Mouse (Mus musculus): ENCODE measurements around the gene Desi2. TPM values are rescaled to one million over a fixed set of nuclear protein-coding genes. Genes with fewer than 3 reads are reported as not detected.
"Not testable (repeated sequence)": the region's sequence is repeated elsewhere in the genome, so short reads cannot be mapped to it uniquely, and the experiment has no call there.

The Desi2 gene
- polyA plus RNA-seq, 1 experiment from 2014 or later, result 9.5 TPM

- H3K4me3 ChIP-seq (ENCODE audit: inconsistent target), result no peak overlapping the region
- H3K27ac ChIP-seq, result no peak overlapping the region
- no peaks in the 10 kb centered on the region for H3K79me2 ChIP-seq (ENCODE audit: inconsistent target)
- H3K36me3 ChIP-seq (ENCODE audit: inconsistent target), result no peaks in the 10 kb centered on the region
- WGBS (ENCODE audit: missing documents), result 81% methylated on average over 8 of the region's 8 CpGs
These were observed 100.5 kb downstream of the Desi2 start for GRCm38 (mm10) chr1:178287601-178288176.

- no peaks in the 10 kb centered on the region for H3K79me2 ChIP-seq (ENCODE audit: inconsistent target)
- H3K27ac ChIP-seq, result no peak overlapping the region
- no peak overlapping the region for H3K4me3 ChIP-seq (ENCODE audit: inconsistent target)
- 82% methylated on average over 3 of the region's 3 CpGs for WGBS (ENCODE audit: missing documents)
- H3K36me3 ChIP-seq (ENCODE audit: inconsistent target), result no peaks in the 10 kb centered on the region
These were observed 104.5 kb downstream of the Desi2 start for GRCm38 (mm10) chr1:178291716-178292115.

GRCm38 (mm10) chr1:178294051-178294450 is 106.8 kb downstream of the Desi2 start:
- Histone ChIP-seq H3K27ac (no peak overlapping the region), H3K36me3 (ENCODE audit: inconsistent target) (no peaks in the 10 kb centered on the region), H3K4me3 (ENCODE audit: inconsistent target) (no peak overlapping the region), H3K79me2 (ENCODE audit: inconsistent target) (no peaks in the 10 kb centered on the region)
- 100% methylated on average over 1 of the region's 1 CpGs for WGBS (ENCODE audit: missing documents)

- not testable (repeated sequence) for H3K79me2 ChIP-seq (ENCODE audit: inconsistent target); H3K36me3 ChIP-seq (ENCODE audit: inconsistent target); H3K27ac ChIP-seq; H3K4me3 ChIP-seq (ENCODE audit: inconsistent target)
- 97% methylated on average over 2 of the region's 2 CpGs for WGBS (ENCODE audit: missing documents)
These were observed 114.0 kb downstream of the Desi2 start for GRCm38 (mm10) chr1:178301261-178301660.

- WGBS (ENCODE audit: missing documents), result 26% methylated on average over 3 of the region's 3 CpGs
- Histone ChIP-seq H3K36me3 (ENCODE audit: inconsistent target) (no peaks in the 10 kb centered on the region), H3K79me2 (ENCODE audit: inconsistent target) (no peaks in the 10 kb centered on the region), H3K27ac (no peak overlapping the region), H3K4me3 (ENCODE audit: inconsistent target) (no peak overlapping the region)
These were observed 116.2 kb downstream of the Desi2 start for GRCm38 (mm10) chr1:178303425-178303824.

Other genes starting within 250 kb of the Desi2 start
- gene Catspere2, start 204.0 kb upstream of the Desi2 start, polyA plus RNA-seq (2018), result 0.03 to 0.17 TPM in 2 of 3 replicates, not detected in the other
- 51.8 to 122 TPM (median 57.3 TPM) in 3 replicates for gene Cox20, start 131.7 kb downstream of the Desi2 start, polyA plus RNA-seq (2018)
- gene Hnrnpu, start 150.4 kb downstream of the Desi2 start, polyA plus RNA-seq (2018), result 232 to 437 TPM (median 252 TPM) in 3 replicates
- gene Efcab2, start 218.7 kb downstream of the Desi2 start, polyA plus RNA-seq (2018), result 1.7 to 3.6 TPM (median 2.0 TPM) in 3 replicates

All from macrophage (primary cell).